Mouse (Mus musculus) forebrain, embryonic 16.5 days (tissue): ENCODE results near the gene Negr1. TPM values are rescaled to one million over a fixed set of nuclear protein-coding genes. Genes with fewer than 3 reads are reported as not detected.

Experiments
- ATAC-seq: fragments of 200-750 bp; cut with Nextera tagmentation; 2 replicates; pipeline ENCODE4 v1.8.0; 2017; ENCODE audit warnings: mild to moderate bottlenecking, moderate library complexity
- H3K27ac ChIP-seq: fragments of 300-500 bp; sonication (generic); 2 replicates; pipeline ENCODE4 v1.5.1; 2014; ENCODE audit warnings: low read length, control low read depth
- H3K27me3 ChIP-seq: fragments of 300-500 bp; sonication (generic); replicated peaks from 2 replicates; pipeline ENCODE4 v1.6.1; 2014; ENCODE audit warnings: low read length; ENCODE audit not compliant: control insufficient read depth, insufficient read depth
- H3K36me3 ChIP-seq: fragments of 300-500 bp; sonication (generic); 2 replicates; pipeline ENCODE4 v1.6.1; 2014; ENCODE audit not compliant: control insufficient read depth, insufficient read depth
- H3K4me1 ChIP-seq: fragments of 300-500 bp; sonication (generic); replicated peaks from 2 replicates; pipeline ENCODE4 v1.6.1; 2014; ENCODE audit warnings: low read length; ENCODE audit not compliant: control insufficient read depth, insufficient read depth
- H3K4me2 ChIP-seq: fragments of 300-500 bp; sonication (generic); 2 replicates; pipeline ENCODE4 v1.6.1; 2014; ENCODE audit warnings: mild to moderate bottlenecking, low read length, control low read depth
- H3K4me3 ChIP-seq: fragments of 300-500 bp; sonication (generic); replicated peaks from 2 replicates; pipeline ENCODE4 v1.5.1; 2014; ENCODE audit warnings: mild to moderate bottlenecking, low read length, control low read depth
- H3K9ac ChIP-seq: fragments of 300-500 bp; sonication (generic); replicated peaks from 2 replicates; pipeline ENCODE4 v1.6.1; 2014; ENCODE audit warnings: low read depth, low read length, control low read depth
- H3K9me3 ChIP-seq: fragments of 300-500 bp; sonication (generic); 2 replicates; pipeline ENCODE4 v1.6.1; 2016; ENCODE audit warnings: low read length; ENCODE audit not compliant: control insufficient read depth
- WGBS: fragments of 180-500 bp; shearing (Covaris S2); extraction: QIAGEN DNeasy Blood & Tissue Kit; methylation state at CpG from one replicate; pipeline ENCODE4 v1.1.7; 2014; 5-methylcytosine and 5-hydroxymethylcytosine counted together
- polyA plus RNA-seq: library from polyadenylated mRNA; unstranded; fragments of >200 nt; fragmentation: Nextera tagmentation; extraction: Ambion mirVana; gene quantifications from 2 replicates; pipeline ENCODE4 v1.2.1, GENCODE M21; 2015

Negr1 gene
- polyA plus RNA-seq, 1 experiment from 2014 or later, result 44.7 TPM

DNA sequence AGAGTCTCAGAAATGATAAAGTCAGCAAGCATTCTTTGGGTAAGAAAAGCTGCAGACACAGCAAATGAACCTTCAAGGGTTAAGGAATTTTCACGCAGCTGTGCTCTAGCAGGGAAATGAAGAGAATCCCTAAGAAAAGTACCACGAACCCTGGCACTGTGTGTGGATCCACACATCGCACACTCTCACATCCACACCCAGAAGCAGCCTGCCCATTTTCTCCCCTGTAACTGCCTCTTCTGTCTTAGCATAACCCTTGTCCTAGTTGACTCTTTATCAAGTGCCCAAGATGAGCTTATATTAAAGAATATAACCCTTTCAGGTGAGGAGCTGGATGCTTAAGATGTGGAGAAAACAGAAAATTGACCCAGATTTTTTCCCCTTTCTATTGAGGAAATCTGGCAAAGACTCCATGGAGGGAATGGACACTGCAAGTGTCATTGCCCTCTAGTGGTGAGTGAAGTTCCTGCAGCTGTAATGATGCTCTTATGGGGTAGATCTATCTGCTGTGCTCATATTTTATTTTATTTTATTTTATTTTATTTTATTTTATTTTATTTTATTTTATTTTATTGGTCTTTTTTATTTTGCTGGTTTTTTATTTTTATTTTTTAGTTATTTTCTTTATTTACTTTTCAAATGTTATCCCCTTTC lies 82.2 kb downstream of the Negr1 start:
- no peaks in the 10 kb centered on the region for H3K36me3 ChIP-seq
- no peaks in the 10 kb centered on the region for H3K27me3 ChIP-seq
- no peaks in the 10 kb centered on the region for H3K9me3 ChIP-seq
- no peak overlapping the region for H3K4me3 ChIP-seq
- no peak overlapping the region for H3K4me2 ChIP-seq
- no peaks in the 10 kb centered on the region for H3K4me1 ChIP-seq
- 91% methylated on average over 3 of the region's 3 CpGs for WGBS
- no peak overlapping the region for H3K27ac ChIP-seq
- ATAC-seq, result peak; percentile 67; the same call in 1 of the 2 replicates
- no peak overlapping the region for H3K9ac ChIP-seq

DNA sequence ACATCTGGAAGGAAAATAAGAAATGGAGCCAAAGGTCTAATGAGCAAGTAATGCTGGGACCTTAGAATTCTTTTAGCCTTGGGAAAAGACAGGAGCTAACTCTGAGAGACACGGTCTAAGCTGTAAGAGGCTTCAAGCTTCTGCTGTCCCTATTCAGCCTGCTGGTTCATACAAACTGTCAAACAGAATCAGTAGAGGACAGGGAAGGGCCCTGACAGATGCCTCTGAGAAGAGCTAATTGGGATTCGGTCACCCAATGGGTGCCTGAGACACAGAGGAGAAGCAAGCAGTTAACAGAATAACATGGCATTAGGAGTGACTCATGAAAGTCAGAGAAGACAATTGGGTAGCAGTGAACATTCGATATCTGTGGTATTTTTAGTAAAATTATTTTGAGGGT lies 86.8 kb downstream of the Negr1 start:
- Histone ChIP-seq H3K4me1 (no peaks in the 10 kb centered on the region), H3K27me3 (no peaks in the 10 kb centered on the region), H3K9ac (no peak overlapping the region), H3K4me3 (no peak overlapping the region), H3K4me2 (no peak overlapping the region), H3K27ac (no peak overlapping the region), H3K36me3 (no peaks in the 10 kb centered on the region), H3K9me3 (no peaks in the 10 kb centered on the region)
- 79% methylated on average over 3 of the region's 3 CpGs for WGBS
- ATAC-seq, result no peak

DNA sequence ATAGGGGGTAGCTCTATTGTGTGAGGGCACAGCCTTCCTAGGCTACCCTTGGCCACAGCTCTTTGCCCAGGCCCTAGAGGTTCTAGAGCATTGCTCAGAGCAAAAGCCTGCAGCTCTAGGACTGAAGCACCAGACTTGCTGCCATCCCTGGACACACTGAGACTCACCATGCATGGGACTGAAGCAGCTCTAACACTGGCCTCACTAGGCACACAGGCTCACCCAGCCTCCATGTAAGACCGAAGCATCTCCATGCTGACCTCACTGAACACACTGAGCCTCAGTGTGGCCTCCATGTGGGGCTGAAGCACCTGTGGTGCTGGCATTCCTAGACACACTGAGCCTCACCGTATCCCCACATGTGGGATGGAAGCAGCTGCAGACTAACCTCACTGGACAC lies 101.0 kb downstream of the Negr1 start:
- peak; percentile 15; the same call in 1 of the 2 replicates for ATAC-seq
- Histone ChIP-seq H3K36me3 (no peaks in the 10 kb centered on the region), H3K4me1 (no peaks in the 10 kb centered on the region), H3K9me3 (no peaks in the 10 kb centered on the region), H3K9ac (no peak overlapping the region), H3K27me3 (no peaks in the 10 kb centered on the region), H3K4me3 (no peak overlapping the region), H3K4me2 (no peak overlapping the region), H3K27ac (no peak overlapping the region)
- WGBS, result 89% methylated on average over 2 of the region's 2 CpGs

DNA sequence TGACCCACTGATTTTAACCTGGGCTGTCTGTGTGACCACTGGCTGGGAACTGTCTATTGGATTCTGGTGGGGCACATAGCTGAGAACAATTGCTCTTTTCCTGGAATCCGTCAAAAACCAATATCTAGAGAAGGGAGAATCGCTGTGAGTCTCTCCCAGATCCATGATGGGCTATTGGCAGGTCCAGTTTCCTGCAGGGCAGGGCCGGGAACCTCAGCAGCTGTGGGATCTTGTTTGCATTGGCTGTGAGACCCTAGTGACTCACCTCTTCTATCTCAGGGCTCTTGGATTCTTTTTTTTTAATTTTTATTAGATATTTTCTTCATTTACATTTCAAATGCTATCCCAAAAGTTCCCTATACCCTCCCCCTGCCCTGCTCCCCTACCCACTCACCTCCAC lies 111.0 kb downstream of the Negr1 start:
- ATAC-seq, result no peak
- no peak overlapping the region for H3K4me3 ChIP-seq

DNA sequence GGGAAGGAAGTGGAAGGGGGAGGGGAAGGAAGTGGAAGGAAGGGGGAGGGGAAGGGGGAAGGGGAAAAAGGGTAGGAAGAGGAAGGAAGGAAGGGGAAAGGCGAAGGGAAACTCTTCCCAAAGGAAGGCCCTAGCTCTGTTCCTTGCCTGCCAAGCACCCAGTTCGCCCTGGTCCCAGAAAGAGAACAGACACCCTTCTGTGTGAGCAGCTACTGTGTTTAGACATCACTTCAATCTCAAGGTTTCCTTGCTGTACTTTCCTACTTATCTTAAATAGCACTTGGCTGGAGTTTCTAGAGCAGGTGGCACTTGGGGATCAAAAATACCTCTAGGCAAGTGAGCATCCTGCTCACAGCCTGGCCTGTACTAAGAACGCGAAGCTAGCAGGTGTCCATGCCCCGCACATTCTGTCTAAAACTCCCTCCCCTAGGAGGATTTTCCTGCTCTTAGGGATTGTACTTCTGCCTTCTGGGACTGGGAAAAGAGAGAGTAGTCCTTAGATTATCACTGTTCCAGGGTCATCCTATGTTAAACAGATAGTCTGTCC lies 128.5 kb downstream of the Negr1 start:
- Histone ChIP-seq H3K9me3 (no peaks in the 10 kb centered on the region), H3K4me2 (no peak overlapping the region), H3K36me3 (no peaks in the 10 kb centered on the region), H3K9ac (no peak overlapping the region), H3K27me3 (no peaks in the 10 kb centered on the region), H3K4me3 (no peak overlapping the region), H3K27ac (no peak overlapping the region), H3K4me1 (no peaks in the 10 kb centered on the region)
- ATAC-seq, result no peak
- 76% methylated on average over 5 of the region's 5 CpGs for WGBS

More for the DNA sequence above, 111.0 kb downstream of the Negr1 start:
- no peaks in the 10 kb centered on the region for H3K4me1 ChIP-seq
- 74% methylated on average over 3 of the region's 3 CpGs for WGBS
- H3K36me3 ChIP-seq, result no peaks in the 10 kb centered on the region
- no peak overlapping the region for H3K9ac ChIP-seq
- no peaks in the 10 kb centered on the region for H3K9me3 ChIP-seq
- H3K27ac ChIP-seq, result no peak overlapping the region
- no peaks in the 10 kb centered on the region for H3K27me3 ChIP-seq
- no peak overlapping the region for H3K4me2 ChIP-seq

DNA sequence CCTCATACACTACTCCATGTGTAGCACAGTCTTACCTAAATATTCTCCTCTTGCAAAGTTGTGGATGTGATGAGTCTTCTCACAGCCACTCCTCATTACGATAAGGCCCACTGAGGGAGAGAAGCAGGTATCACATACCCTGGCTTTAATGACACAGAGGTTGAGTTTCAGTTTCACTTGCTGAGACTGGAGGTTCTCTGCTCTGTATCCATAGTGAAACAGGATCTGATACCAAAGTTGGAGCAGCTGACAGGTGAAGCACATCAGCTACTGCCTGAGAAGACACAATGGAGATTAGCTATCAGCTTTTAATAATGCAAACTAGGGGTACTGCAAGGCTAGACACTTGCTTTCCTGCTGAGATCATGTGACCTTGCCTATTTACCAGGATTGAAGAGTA lies 137.1 kb downstream of the Negr1 start:
- ATAC-seq, result no peak
- WGBS, result 97% methylated on average over 1 of the region's 1 CpGs

DNA sequence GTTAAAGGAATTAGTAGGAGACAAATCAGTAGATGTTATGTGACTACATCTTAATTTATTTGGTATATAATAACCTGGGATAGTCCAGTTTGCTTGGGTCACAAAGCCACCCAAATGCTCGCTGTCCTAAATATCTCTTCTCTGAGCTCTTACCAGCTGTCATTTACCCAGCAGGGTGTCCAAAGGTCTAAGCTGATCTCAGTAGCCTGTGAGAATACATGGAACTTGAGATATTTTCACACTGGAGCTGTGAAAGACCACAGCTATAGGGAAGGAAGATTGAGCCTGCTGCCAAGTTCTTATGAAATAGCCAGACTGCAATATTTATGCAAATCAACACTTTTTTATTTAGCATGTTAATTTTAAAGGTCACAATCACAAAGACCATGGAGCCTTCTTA lies 141.6 kb downstream of the Negr1 start:
- no peak overlapping the region for H3K9ac ChIP-seq
- H3K27me3 ChIP-seq, result no peaks in the 10 kb centered on the region
- H3K4me1 ChIP-seq, result no peaks in the 10 kb centered on the region
- no peak overlapping the region for H3K27ac ChIP-seq
- no peaks in the 10 kb centered on the region for H3K9me3 ChIP-seq
- H3K36me3 ChIP-seq, result no peaks in the 10 kb centered on the region
- 80% methylated on average over 1 of the region's 1 CpGs for WGBS
- H3K4me2 ChIP-seq, result no peak overlapping the region
- ATAC-seq, result no peak
- H3K4me3 ChIP-seq, result no peak overlapping the region

More for the DNA sequence above, 137.1 kb downstream of the Negr1 start:
- H3K9ac ChIP-seq, result no peak overlapping the region
- no peaks in the 10 kb centered on the region for H3K4me1 ChIP-seq
- no peaks in the 10 kb centered on the region for H3K9me3 ChIP-seq
- no peaks in the 10 kb centered on the region for H3K27me3 ChIP-seq
- no peak overlapping the region for H3K4me3 ChIP-seq
- H3K4me2 ChIP-seq, result no peak overlapping the region
- H3K36me3 ChIP-seq, result no peaks in the 10 kb centered on the region
- no peak overlapping the region for H3K27ac ChIP-seq

DNA sequence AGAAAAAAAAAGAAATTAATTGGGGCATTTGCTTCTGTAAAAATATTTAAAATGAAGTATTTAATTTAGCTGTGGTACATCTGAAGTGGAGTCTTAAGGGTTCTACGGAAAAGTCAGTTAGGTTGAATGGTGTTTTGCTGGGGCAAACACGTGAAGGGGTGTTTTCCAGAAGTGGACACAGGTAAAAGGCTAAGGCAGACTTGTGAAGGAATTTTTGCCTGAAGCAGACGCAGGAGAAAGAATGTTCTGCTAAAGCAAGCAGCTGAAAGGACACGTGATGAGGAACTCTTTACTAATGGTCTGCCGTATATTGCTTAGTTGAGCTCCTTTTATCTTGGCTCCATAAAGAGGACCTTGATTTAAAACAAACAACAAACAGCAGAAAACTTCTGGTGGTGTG lies 148.6 kb downstream of the Negr1 start:
- Histone ChIP-seq H3K4me3 (no peak overlapping the region), H3K27ac (no peak overlapping the region), H3K9ac (no peak overlapping the region), H3K9me3 (no peaks in the 10 kb centered on the region), H3K4me1 (0 out of 2 replicates have a peak, but pooled peaks cover 3% of the 10 kb centered on the region), H3K36me3 (no peaks in the 10 kb centered on the region), H3K4me2 (no peak overlapping the region), H3K27me3 (no peaks in the 10 kb centered on the region)
- 76% methylated on average over 5 of the region's 5 CpGs for WGBS
- ATAC-seq, result no peak

DNA sequence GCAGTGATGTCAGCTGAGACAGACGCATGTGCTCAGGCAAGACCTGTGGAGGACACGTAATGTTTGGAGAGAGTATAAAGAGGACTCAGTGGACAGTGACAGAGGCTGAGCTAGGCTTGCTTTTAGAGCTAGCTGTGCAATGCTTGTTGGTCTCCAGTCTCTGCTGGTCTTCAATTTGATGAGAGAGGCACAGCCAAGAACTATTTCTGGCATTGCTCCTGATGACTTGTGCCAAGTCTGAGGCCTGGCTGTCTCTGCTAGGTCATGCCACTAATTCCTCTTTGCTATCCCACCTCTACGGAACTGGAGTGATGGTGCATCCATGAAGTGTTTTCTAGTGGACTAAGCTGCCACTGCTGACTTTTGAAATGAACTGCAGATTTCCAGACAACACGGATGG lies 149.1 kb downstream of the Negr1 start:
- Histone ChIP-seq H3K4me1 (0 out of 2 replicates have a peak, but pooled peaks cover 3% of the 10 kb centered on the region), H3K36me3 (no peaks in the 10 kb centered on the region), H3K27ac (no peak overlapping the region), H3K4me2 (no peak overlapping the region), H3K4me3 (no peak overlapping the region), H3K9ac (no peak overlapping the region), H3K27me3 (no peaks in the 10 kb centered on the region), H3K9me3 (no peaks in the 10 kb centered on the region)
- WGBS, result 85% methylated on average over 4 of the region's 4 CpGs
- no peak for ATAC-seq
